Mouse (Mus musculus) E14TG2a.4 (cell line): ENCODE data around the gene Rnf207.

Experiments
- CTCF ChIP-seq: conservative IDR thresholded peaks from 2 replicates; pipeline ENCODE4 v1.5.1; 2014; ENCODE audit warnings: low read length
- NANOG ChIP-seq: IDR thresholded peaks from 2 replicates; pipeline ENCODE4 v1.6.1; 2014; ENCODE audit warnings: borderline replicate concordance, low read length, mixed read lengths

DNA sequence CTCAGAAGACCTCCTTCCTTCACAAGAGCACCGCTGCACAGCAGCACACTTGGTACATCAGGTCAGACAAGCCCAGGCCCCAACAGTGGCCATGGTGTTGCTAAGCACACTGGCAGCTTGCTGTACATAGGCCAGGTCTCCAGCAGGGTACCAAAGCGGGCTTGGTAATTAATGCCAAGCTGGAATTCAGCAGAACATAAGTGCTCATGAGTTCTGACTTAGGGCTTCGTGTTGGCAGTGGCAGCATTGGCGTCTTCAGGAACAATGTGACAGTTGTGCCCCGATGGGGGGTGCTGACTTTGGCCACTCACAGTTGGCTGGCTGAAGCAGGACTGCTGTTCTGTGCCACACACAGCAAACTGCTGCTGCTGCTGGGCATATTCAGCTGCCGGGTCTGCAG lies 14.1 kb downstream of the Rnf207 start:
- TF ChIP-seq CTCF (no peak), NANOG (no peak)
